Mouse (Mus musculus) midbrain, embryonic 11.5 days (tissue): Measurements from ENCODE around the gene Hivep2. TPM values are rescaled to one million over a fixed set of nuclear protein-coding genes. Genes with fewer than 3 reads are reported as not detected.
A peak's percentile ranks its signal among the peaks of the same experiment; 100 is the strongest.

Source experiments
- ATAC-seq: fragments of 200-750 bp; cut with Nextera tagmentation; 2 replicates; pipeline ENCODE4 v1.8.0; 2017; ENCODE audit warnings: moderate TSS enrichment, moderate library complexity; ENCODE audit not compliant: low FRiP score
- DNase-seq: peaks from one replicate; pipeline ENCODE4 v3.0.0; 2015; ENCODE audit warnings: low spot score; ENCODE audit errors: missing footprints
- H3K27ac ChIP-seq: fragments of 300-500 bp; sonication (generic); 2 replicates; pipeline ENCODE4 v1.5.1; 2014; ENCODE audit warnings: low read depth, low read length
- H3K27me3 ChIP-seq: fragments of 300-500 bp; sonication (generic); 2 replicates; pipeline ENCODE4 v1.6.1; 2014; ENCODE audit warnings: mild to moderate bottlenecking, low read length, moderate library complexity, mixed read lengths; ENCODE audit not compliant: control insufficient read depth, insufficient read depth
- H3K36me3 ChIP-seq: fragments of 300-500 bp; sonication (generic); 2 replicates; pipeline ENCODE4 v1.6.1; 2014; ENCODE audit warnings: mild to moderate bottlenecking, low read length, moderate library complexity, mixed read lengths; ENCODE audit not compliant: control insufficient read depth, insufficient read depth
- H3K4me1 ChIP-seq: fragments of 300-500 bp; sonication (generic); 2 replicates; pipeline ENCODE4 v1.6.1; 2014; ENCODE audit warnings: low read length; ENCODE audit not compliant: control insufficient read depth, insufficient read depth
- H3K4me2 ChIP-seq: fragments of 300-500 bp; sonication (generic); 2 replicates; pipeline ENCODE4 v1.6.1; 2014; ENCODE audit warnings: mild to moderate bottlenecking, moderate library complexity
- H3K4me3 ChIP-seq: fragments of 300-500 bp; sonication (generic); 2 replicates; pipeline ENCODE4 v1.5.1; 2014; ENCODE audit warnings: low read depth, low read length
- H3K9ac ChIP-seq: fragments of 300-500 bp; sonication (generic); 2 replicates; pipeline ENCODE4 v1.6.1; 2014; ENCODE audit warnings: low read length
- H3K9me3 ChIP-seq: fragments of 300-500 bp; sonication (generic); 2 replicates; pipeline ENCODE4 v1.6.1; 2016; ENCODE audit warnings: low read length; ENCODE audit not compliant: control insufficient read depth
- WGBS: fragments of 180-500 bp; shearing (Covaris S2); extraction: QIAGEN DNeasy Blood & Tissue Kit; methylation state at CpG from one replicate; pipeline ENCODE4 v1.1.7; 2014; 5-methylcytosine and 5-hydroxymethylcytosine counted together
- polyA plus RNA-seq: library from polyadenylated mRNA; unstranded; fragments of >200 nt; fragmentation: Nextera tagmentation; extraction: Ambion mirVana; gene quantifications from 2 replicates; pipeline ENCODE4 v1.2.1, GENCODE M21; 2014

Gene Hivep2
- polyA plus RNA-seq, 1 experiment from 2014 or later = 5.4 TPM

DNA sequence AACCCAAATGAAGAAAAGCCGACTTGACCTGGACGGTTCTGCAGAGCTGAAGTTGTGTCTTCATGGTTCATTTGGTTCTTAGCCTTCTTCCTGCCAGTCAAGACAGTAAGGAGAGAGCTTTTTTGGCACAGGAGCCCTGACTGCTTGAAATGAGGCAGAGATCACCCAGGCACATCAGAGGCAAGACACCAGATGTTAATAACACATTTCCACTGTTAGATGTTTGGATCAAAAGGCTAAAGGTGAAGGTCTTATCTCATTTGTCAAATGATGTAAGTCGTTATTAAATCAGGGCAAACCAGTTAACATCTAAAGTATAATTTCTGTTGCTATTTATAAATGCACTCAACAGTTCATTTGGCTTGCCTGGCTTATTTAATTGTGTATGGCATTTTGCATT, 22.2 kb upstream of the Hivep2 start:
- Histone ChIP-seq H3K4me2 (no peak overlapping the region), H3K4me3 (no peak overlapping the region), H3K4me1 (no peaks in the 10 kb centered on the region), H3K9me3 (no peaks in the 10 kb centered on the region), H3K36me3 (no peaks in the 10 kb centered on the region), H3K27ac (no peak overlapping the region), H3K9ac (no peak overlapping the region), H3K27me3 (no peaks in the 10 kb centered on the region)
- DNase-seq = no peak
- 66% methylated on average over 3 of the region's 3 CpGs for WGBS
- ATAC-seq = no peak

DNA sequence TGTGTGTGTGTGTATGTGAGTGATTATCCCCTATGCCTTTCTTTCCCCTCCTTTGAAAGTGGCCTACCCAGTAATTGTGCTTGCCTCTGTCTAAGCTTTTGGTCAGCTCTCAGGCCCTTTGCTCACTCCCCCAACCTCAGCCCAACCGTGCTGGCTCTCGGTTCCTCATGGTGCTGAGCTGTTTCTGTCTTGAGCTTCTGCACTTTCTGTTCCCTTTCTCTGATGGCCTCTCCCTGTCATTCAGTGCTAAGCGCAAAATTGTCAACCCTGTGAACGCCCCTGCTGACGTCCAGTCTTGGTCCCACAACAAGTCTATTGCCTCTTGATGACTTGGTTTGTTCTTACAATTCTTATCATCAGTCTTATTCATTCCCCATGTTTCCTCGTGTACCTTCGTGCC, 19.4 kb upstream of the Hivep2 start:
- no peak for ATAC-seq
- Histone ChIP-seq H3K27ac (no peak overlapping the region), H3K4me1 (no peaks in the 10 kb centered on the region), H3K9me3 (no peaks in the 10 kb centered on the region), H3K36me3 (no peaks in the 10 kb centered on the region), H3K4me2 (no peak overlapping the region), H3K4me3 (no peak overlapping the region), H3K9ac (no peak overlapping the region), H3K27me3 (no peaks in the 10 kb centered on the region)
- DNase-seq = no peak
- WGBS = 73% methylated on average over 7 of the region's 7 CpGs

DNA sequence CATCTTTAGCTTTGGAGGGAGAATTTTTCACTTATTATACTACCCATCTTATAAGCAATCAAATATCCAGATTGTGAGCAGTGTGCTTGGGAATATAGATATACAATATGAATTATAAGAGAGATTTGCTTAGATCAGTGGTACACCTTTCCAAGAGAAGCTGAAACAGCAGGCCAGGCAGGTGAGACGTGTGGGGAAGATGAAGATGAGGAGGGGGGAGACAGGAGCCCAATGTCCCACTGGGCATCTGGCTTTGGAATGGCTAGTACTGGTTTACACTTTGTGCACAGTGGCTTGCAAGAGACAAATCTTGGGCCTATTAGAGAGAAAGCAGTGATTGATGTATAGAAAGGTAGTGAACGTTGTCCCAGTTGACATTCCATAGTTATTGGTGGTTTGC, 2.9 kb upstream of the Hivep2 start:
- DNase-seq = no peak
- Histone ChIP-seq H3K9ac (no peak overlapping the region), H3K9me3 (no peaks in the 10 kb centered on the region), H3K27me3 (no peaks in the 10 kb centered on the region), H3K4me2 (no peak overlapping the region), H3K4me1 (peaks cover under 1% of the 10 kb centered on the region; the same call in 1 of the 2 replicates), H3K27ac (no peak overlapping the region), H3K36me3 (no peaks in the 10 kb centered on the region), H3K4me3 (no peak overlapping the region)
- no peak for ATAC-seq
- 70% methylated on average over 2 of the region's 2 CpGs for WGBS

DNA sequence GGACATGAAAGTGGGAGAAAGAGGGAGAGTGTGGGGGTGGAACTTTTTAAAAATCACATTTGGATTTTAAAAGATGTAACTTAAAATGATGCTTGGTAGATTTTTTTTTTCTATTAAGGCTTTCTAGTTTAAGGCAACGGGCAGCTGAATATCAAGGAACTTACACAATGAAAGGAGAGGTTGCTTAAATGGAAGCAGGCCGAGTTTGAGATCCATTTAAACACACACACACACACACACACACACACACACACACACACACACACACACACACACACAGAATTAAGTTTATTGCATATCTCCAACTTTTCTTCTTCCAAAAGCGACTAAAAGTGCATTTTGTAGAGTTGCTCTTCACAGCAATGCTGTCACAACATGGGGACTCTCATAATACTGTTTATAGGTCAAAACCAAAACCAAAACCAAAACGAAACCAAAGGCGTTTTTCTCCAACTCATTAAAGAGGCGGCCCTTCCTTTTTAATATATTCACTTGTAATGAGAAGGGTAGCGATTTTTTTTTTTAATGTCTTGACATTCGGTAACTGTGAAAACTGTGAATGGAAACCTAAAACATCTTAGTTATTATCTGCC, 1.9 kb upstream of the Hivep2 start:
- peaks cover 3% of the 10 kb centered on the region; the same call in 1 of the 2 replicates for H3K4me1 ChIP-seq
- no peaks in the 10 kb centered on the region for H3K9me3 ChIP-seq
- H3K27ac ChIP-seq = no peak overlapping the region

DNA sequence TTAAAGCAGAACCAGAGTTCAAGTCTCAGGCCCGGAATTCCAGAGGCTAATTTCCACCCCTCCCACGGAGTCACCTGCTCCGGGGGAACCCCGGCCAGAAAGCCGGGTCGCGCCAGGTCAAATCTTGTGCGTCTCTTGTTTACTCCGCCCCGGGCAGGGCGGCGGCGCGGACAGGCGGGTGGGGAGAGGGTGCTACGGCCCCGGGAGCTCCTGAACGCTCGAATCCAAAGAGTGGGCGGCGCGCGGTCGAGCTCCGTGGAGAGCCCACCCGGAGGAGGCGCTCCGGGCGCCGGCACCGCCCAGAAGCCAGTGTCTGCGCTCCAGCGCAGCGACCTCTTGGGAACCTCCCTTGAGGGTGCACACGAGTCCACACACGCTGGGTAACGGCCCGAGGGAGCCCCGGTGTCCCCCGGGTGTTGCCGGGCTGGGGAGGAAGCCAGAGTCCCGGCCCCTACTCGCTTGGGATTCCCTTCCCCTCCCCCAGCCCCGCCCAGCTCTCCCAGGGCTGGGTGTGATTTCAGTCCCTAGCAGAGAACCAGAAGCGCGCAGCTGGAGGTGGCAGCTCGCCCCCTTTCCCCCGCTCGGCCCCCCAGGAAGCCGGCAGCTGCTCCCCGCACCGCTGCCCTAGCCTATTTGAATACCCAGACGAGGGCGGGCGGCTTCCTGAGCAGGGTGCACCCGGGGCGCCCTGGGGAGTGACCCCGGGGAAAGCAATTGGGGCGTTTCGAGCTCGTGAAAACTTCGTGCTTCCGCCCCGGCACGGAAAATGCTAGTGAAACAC, 1.2 kb upstream of the Hivep2 start:
- Histone ChIP-seq H3K9ac (peak overlapping the region; percentile 91), H3K4me1 (peaks cover 3% of the 10 kb centered on the region; the same call in 1 of the 2 replicates), H3K27ac (peak overlapping the region; percentile 93), H3K9me3 (no peaks in the 10 kb centered on the region), H3K27me3 (no peaks in the 10 kb centered on the region), H3K36me3 (no peaks in the 10 kb centered on the region), H3K4me3 (peak overlapping the region; percentile 72), H3K4me2 (peak overlapping the region; percentile 82)
- ATAC-seq (peak; percentile 27), DNase-seq (peak; percentile 96)
- under 1% methylated on average over 59 of the region's 65 CpGs for WGBS

More for the DNA sequence above, 1.9 kb upstream of the Hivep2 start:
- H3K27me3 ChIP-seq = no peaks in the 10 kb centered on the region
- no peaks in the 10 kb centered on the region for H3K36me3 ChIP-seq
- H3K9ac ChIP-seq = no peak overlapping the region
- ATAC-seq (no peak), DNase-seq (peak; percentile 85)
- H3K4me3 ChIP-seq = peak overlapping the region; percentile 72
- 7% methylated on average over 8 of the region's 8 CpGs for WGBS
- H3K4me2 ChIP-seq = peak overlapping the region; percentile 82

DNA sequence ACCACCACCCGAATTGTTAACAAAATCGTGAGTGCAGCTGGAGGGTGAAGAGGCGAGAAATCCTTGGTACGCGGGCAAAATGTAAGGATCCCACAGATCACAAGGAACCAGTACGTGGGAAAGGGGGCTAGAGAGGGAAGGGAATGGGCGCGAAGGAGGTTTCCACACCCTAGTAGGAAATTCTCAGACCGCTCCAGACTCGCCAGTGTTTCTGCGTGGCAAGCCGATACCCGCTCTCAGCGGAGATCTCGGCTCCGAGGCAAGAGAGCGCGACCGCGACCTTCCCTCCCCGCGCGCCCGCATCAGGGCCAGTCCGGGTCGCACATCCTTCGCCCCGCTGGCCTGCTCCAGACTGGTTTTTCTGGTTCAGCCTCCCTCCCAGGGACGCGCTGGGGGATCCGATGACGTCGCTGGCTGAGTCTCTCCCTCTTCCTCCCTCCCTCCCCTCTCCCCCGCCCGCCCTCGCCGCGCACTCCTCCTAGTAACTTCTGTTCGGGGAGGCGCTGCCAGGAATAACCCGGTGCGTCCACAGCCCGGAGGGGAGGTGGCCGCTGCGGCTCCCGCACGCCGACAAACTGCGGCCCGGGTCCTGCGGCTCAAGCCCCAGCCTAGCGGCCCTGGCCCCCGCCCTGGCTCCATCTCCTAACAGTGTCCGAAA, 430 bp upstream of the Hivep2 start:
- H3K4me3 ChIP-seq = peak overlapping the region; percentile 72
- peak overlapping the region; percentile 82 for H3K4me2 ChIP-seq
- peak overlapping the region; percentile 91 for H3K9ac ChIP-seq
- under 1% methylated on average over 48 of the region's 54 CpGs for WGBS
- ATAC-seq (peak; percentile 74), DNase-seq (peak; percentile 97)
- H3K27me3 ChIP-seq = no peaks in the 10 kb centered on the region
- H3K27ac ChIP-seq = peak overlapping the region; percentile 93
- no peaks in the 10 kb centered on the region for H3K9me3 ChIP-seq
- H3K4me1 ChIP-seq = peaks cover 3% of the 10 kb centered on the region; the same call in 1 of the 2 replicates
- H3K36me3 ChIP-seq = no peaks in the 10 kb centered on the region

DNA sequence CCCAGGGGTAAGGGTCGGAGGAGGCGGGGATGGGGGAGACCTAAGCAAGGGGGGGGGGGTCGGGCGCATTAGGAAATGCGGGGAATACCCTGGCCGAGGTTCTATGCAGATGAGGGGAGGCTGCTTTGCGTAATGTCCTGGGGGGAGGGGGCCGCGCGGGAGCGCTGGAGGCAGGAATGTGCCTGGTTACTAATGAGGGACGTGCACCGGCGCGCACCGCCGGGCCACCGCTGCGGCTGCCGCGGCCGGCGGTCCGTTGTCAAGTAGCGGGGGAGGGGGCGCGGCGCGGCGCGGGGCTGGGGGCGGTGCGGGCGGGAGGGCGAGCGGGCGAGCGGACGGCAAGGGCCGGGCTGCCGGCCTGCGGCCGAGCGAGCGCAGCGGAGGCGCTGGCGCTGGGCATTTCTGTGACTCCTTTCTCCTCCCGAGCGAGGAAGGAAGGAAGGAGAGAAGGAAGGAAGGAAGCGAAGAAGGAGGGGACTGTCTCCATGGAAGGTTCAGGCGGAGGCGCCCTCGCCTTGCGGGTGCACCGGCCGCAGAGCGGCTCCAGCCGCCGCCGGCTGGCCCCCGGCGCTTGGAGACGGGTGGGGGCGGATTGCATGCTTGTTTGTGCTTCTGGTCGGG, 1.1 kb downstream of the Hivep2 start:
- H3K27me3 ChIP-seq = no peaks in the 10 kb centered on the region
- under 1% methylated on average over 41 of the region's 66 CpGs for WGBS
- peak overlapping the region; percentile 82 for H3K4me2 ChIP-seq

DNA sequence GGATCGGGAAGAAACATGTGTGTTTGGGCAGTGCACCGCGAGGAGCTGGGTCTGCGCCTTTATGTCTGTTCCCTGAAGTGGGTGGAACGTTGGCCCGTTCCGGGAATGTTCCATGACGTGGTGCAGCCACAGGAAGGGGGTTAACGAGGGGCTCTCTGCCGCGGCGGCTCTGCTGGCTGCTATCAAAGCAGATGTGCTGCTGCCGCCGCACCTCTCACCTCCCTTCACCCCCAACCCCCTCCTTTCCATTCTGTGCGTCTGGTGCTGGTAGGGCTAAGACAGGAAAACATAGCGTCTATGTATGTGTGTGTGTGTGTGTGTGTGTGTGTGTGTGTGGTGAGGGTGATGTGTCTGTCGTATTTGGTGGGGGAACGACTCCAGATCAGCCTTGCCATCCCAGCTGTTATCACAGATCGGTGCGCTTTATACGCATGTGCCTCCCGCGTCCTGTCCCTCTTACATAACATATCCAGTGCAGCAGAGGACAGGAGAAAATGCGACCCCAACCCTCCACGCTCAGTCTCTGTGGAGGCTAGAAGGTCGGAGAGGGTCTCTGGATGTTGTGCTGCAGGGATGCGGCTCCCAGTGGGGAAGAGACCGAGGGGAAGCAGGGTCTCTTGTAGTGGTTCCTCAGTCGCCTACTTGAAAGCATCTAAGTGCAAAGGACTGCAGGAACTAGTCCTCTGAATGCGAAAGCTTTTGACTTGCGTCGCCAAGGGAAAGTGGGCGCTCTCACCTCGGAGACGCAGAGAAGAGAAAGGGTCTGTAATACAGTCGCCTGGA, 1.8 kb downstream of the Hivep2 start:
- Histone ChIP-seq H3K4me3 (peak overlapping the region; percentile 72), H3K36me3 (no peaks in the 10 kb centered on the region), H3K27ac (peak overlapping the region; percentile 93), H3K4me1 (peaks cover 3% of the 10 kb centered on the region; the same call in 1 of the 2 replicates), H3K9ac (peak overlapping the region; percentile 91), H3K27me3 (no peaks in the 10 kb centered on the region), H3K4me2 (peak overlapping the region; percentile 82), H3K9me3 (no peaks in the 10 kb centered on the region)
- DNase-seq = peak; percentile 97
- ATAC-seq = peak; percentile 53
- 1% methylated on average over 35 of the region's 36 CpGs for WGBS

More for the DNA sequence above, 1.1 kb downstream of the Hivep2 start:
- Histone ChIP-seq H3K9me3 (no peaks in the 10 kb centered on the region), H3K4me3 (peak overlapping the region; percentile 72), H3K4me1 (peaks cover 3% of the 10 kb centered on the region; the same call in 1 of the 2 replicates), H3K9ac (peak overlapping the region; percentile 91), H3K27ac (peak overlapping the region; percentile 93), H3K36me3 (no peaks in the 10 kb centered on the region)
- ATAC-seq (peak; percentile 69), DNase-seq (no peak)
